In the genomic region with DNA sequence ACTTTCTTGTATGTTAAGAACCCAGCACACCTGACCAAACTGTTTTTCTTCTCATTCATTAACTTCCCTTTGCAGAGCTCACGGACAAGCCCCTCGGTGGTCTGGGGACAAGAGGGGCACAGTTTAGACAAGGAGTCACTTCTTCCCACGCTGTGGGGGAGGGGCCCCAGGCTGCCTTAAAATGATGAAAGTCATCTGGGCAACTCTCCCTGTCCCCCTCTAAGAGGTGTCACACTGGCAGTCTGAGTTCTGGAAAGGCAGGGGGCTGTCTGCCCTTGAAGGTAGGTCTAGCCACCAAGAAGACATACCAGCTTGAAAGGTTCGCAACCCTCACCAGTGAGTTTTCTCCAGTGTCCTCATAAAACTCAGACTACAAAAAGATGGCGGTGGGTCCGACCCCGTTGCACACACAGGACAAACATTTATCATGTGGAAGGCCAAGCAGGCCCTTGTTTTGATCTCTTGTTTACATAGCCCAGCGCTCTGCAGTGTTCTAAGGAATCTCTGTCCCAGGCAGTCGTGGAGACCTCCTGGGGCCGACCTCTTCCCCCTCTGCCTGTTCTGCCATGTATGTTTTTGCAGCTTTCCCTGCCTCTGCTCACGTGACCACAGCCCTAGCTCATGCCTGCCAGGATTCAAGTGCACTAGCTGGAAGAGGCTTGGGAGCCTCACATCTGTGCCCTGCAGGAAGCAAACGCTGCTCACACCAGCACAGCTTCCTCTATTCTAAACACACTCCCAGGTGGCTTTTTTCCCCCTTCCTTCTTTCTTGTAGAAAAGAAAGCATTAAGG, we compare ENCODE assay signal across 8 mouse cellular contexts.
DNase-seq lines count a peak whose midpoint lies in the region; ATAC-seq lines count a peak whose summit lies in the region.

No protein-coding gene starts in this region.

- DNase-seq in lung, postnatal 25 days (ENCODE audit: low spot score): no peak
- peak; percentile 23 for DNase-seq in skeletal muscle tissue, adult 2 months (ENCODE audit: low read depth, low spot score)
- DNase-seq in adrenal gland, adult (ENCODE audit: inconsistent age in 2 of 2, low spot score in 1 of 2): no peak
- no peak for DNase-seq in thymus, adult 18-20 months
- no peak for DNase-seq in right cerebral cortex, adult 18-20 months

- H3K4me2 ChIP-seq in lung, embryonic 15.5 days: peak overlapping the region; percentile 33; the same call in 1 of the 2 replicates
- H3K4me2 ChIP-seq in forebrain, embryonic 15.5 days (replicated peaks): no peak overlapping the region
- H3K4me2 ChIP-seq in intestine, embryonic 15.5 days (replicated peaks): peak overlapping the region; percentile 40

- no peaks in the 10 kb centered on the region for H3K9me3 ChIP-seq in lung, embryonic 15.5 days
- no peaks in the 10 kb centered on the region for H3K9me3 ChIP-seq in forebrain, embryonic 15.5 days
- no peaks in the 10 kb centered on the region for H3K9me3 ChIP-seq in intestine, embryonic 15.5 days

- no peak overlapping the region for H3K9ac ChIP-seq in lung, embryonic 15.5 days
- no peak overlapping the region for H3K9ac ChIP-seq in forebrain, embryonic 15.5 days (replicated peaks)
- H3K9ac ChIP-seq in intestine, embryonic 15.5 days: no peak overlapping the region

- no peaks in the 10 kb centered on the region for H3K27me3 ChIP-seq in lung, embryonic 15.5 days
- H3K27me3 ChIP-seq in forebrain, embryonic 15.5 days: no peaks in the 10 kb centered on the region
- no peaks in the 10 kb centered on the region for H3K27me3 ChIP-seq in intestine, embryonic 15.5 days (replicated peaks)

- no peaks in the 10 kb centered on the region for H3K36me3 ChIP-seq in lung, embryonic 15.5 days
- no peaks in the 10 kb centered on the region for H3K36me3 ChIP-seq in forebrain, embryonic 15.5 days
- no peaks in the 10 kb centered on the region for H3K36me3 ChIP-seq in intestine, embryonic 15.5 days

- peaks cover 17% of the 10 kb centered on the region for H3K4me1 ChIP-seq in lung, embryonic 15.5 days
- H3K4me1 ChIP-seq in forebrain, embryonic 15.5 days: no peaks in the 10 kb centered on the region
- peaks cover 17% of the 10 kb centered on the region for H3K4me1 ChIP-seq in intestine, embryonic 15.5 days (replicated peaks)

- 15% methylated on average over 12 of the region's 12 CpGs for WGBS in lung, embryonic 15.5 days
- WGBS in forebrain, embryonic 15.5 days: 60% methylated on average over 12 of the region's 12 CpGs
- 19% methylated on average over 12 of the region's 12 CpGs for WGBS in intestine, embryonic 15.5 days

- no peak overlapping the region for H3K4me3 ChIP-seq in lung, embryonic 15.5 days
- H3K4me3 ChIP-seq in forebrain, embryonic 15.5 days: no peak overlapping the region
- H3K4me3 ChIP-seq in intestine, embryonic 15.5 days (replicated peaks): no peak overlapping the region

- ATAC-seq in lung, embryonic 15.5 days (ENCODE audit: borderline replicate concordance, extremely low read depth, low FRiP score, low TSS enrichment): 0 out of 2 replicates have a peak, but pooled peaks have one; percentile 35
- ATAC-seq in forebrain, embryonic 15.5 days (replicated peaks): 0 out of 2 replicates have a peak, but pooled peaks have one; percentile 41
- ATAC-seq in intestine, embryonic 15.5 days: peak; percentile 84

- no peak overlapping the region for H3K27ac ChIP-seq in lung, embryonic 15.5 days
- no peak overlapping the region for H3K27ac ChIP-seq in forebrain, embryonic 15.5 days (replicated peaks)
- no peak overlapping the region for H3K27ac ChIP-seq in intestine, embryonic 15.5 days
